Mouse (Mus musculus) layer of hippocampus, adult 18-20 months (tissue): ENCODE results near the gene Sowaha. TPM values are rescaled to one million over a fixed set of nuclear protein-coding genes. Genes with fewer than 3 reads are reported as not detected.
A peak's percentile ranks its signal among the peaks of the same experiment; 100 is the strongest.
"Not testable (repeated sequence)": the region's sequence is repeated elsewhere in the genome, so short reads cannot be mapped to it uniquely, and the experiment has no call there.

Experiments used
- DNase-seq, 2 experiments: peaks; one replicate each; pipeline ENCODE4 v3.0.0; 2022; ENCODE audit warnings: low spot score in 2 of 2
- total RNA-seq, 2 experiments: library from RNA; stranded (reverse); gene quantifications; 2 replicates each; pipeline ENCODE4 v1.2.3; 2021

The Sowaha gene
- total RNA-seq, 2 experiments from 2014 or later = 144 to 146 TPM

DNA sequence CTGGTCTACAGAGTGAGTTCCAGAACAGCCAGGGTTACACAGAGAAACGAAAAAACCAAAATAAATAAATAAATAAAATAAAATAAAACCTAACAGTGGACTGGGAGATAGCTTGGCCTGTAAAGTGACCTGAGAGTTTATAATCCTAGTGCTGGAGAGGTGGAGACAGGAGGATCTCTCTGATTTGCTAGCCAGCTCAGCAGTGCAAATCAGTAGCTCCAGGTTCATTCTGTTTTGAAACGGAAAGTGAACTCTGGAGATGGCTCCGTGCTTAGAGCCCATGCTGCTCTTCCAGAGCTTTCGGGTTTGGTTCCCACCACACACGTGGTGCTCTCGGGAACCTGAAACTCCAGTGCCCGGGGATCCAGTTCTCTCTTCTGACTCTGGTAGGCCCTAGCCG, 32.1 kb downstream of the Sowaha start:
- DNase-seq = no peak

DNA sequence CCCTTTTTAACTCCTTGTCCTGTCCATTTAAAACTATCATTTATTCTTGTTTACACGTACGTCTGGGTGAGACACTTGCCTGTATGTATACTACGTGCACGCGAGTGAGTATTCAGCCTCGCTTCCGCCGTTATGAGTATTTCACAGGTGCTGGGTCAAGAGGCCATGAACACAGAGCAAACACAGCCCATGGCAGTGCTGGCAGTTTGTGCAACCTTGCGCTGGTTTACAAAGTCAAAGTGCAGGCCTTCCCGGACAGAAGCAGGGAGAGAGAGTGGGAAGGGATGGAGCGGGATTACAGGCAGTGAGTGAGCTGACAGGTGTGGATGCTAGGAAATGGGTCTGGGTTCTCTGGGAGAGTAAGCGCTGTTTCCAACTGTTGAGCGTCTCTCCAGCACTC, 33.9 kb downstream of the Sowaha start:
- no peak for DNase-seq

DNA sequence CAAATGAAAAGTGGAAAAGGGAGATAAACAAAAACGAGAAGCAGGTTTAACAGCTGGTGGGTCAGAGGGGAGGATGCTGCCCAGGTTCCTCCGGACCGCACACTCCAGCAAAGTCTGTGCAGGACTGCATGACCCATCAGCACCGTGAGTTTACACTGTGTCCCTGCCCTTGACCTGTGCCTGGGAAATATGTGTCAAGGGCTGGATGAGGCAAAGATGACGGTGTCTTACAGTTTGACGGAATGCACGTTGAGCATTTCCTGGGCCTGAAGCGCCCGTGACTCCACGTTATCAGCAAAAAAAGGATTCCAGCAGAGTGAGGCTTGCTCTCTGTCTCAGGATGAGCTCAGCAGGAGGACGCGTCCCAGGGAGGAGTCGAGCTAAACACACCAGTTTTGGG, 34.5 kb downstream of the Sowaha start:
- DNase-seq = no peak

DNA sequence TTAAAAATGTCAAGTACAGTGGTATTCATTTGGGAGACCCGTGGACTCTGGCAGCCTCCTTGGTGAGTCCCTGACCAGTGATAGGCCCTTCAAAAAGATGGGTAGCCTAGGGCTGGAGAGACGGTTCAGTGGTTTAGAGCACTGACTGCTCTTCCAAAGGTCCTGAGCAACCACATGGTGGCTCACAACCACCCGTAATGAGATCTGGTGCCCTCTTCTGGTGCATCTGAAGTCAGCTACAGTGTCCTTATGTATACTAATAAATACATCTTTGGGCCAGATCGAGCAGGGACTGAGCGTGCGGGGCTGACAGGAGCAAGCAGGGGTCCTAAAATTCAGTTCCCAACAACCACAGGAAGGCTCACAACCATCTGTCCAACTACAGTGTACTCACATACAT, 36.2 kb downstream of the Sowaha start:
- peak in 1 of 2 experiments; percentile 62 for DNase-seq

DNA sequence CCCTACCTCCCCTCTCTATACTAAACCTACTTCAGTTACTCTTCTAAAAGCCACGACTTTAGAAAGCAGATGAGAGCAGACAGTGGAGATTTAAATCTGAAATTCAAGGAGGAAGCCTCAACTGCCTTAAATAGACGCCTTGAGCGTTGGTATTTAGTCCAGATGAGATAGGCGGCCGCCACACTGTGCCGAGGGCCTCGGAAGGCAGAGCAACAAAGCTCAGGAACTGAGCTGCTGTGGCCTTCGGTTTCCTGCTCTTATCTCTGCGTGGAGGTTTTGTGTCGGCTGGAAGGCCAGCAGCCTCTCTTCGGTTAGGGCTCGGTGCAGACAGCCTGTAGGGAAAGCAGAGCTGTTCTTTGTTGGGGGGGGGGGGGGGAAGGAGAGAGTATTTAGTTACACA, 38.2 kb downstream of the Sowaha start:
- DNase-seq = no peak

DNA sequence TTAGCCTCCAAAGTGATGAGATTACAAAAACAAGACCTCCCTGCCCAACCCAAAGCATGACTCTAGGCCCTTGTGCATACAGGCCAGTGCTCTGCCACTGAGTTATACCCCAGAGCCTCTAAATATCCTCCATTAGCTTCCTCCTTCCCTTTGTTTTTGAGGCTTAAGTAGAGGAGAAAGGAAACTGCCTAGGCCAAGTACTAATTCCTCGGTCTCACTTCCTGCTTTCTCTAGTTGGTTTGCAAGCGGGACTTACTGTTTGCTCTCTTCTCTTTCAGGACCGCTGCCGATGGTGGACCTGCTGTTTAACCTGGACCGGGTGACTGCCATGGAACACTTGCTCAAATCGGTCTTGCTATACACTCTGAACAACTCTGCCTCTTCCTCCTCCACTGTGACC, 43.7 kb downstream of the Sowaha start:
- DNase-seq = no peak

DNA sequence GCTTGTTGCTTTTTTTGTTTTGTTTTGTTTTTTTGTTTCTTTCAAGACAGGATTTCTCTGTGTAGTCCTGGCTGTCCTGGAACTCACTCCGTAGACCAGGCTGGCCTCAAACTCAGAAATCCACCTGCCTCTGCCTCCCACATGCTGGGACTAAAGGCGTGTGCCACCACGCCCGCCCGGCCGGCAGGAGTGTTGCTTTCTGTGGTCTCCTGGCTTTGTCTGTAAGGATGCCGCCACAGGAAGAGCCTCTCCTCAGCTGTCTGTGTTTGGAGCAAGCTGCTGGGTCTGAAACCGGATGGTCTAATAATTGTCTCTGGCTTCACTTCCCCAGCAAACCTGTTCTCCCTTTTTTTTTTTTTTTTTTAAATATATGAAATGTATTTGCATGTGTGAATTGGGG, 44.6 kb downstream of the Sowaha start:
- no peak for DNase-seq

DNA sequence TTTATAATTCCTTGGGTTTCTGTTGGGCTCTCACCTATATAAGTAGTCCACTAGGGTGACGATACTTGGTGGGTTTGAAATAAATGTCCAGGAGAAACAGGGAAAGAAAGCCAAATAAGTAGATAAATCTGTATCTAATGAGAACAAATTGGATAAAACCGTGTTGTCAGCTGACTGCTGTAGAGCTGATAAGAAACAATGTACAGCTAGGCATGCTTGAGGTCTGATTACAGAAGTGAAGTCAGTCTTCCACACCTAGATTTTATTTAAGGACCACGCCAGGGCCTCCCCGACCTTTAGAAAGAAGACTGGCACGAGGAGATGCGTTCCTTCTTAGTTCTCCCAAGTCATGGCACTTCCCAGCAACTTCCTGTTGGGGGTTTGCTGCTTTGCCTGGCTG, 47.0 kb downstream of the Sowaha start:
- no peak for DNase-seq

DNA sequence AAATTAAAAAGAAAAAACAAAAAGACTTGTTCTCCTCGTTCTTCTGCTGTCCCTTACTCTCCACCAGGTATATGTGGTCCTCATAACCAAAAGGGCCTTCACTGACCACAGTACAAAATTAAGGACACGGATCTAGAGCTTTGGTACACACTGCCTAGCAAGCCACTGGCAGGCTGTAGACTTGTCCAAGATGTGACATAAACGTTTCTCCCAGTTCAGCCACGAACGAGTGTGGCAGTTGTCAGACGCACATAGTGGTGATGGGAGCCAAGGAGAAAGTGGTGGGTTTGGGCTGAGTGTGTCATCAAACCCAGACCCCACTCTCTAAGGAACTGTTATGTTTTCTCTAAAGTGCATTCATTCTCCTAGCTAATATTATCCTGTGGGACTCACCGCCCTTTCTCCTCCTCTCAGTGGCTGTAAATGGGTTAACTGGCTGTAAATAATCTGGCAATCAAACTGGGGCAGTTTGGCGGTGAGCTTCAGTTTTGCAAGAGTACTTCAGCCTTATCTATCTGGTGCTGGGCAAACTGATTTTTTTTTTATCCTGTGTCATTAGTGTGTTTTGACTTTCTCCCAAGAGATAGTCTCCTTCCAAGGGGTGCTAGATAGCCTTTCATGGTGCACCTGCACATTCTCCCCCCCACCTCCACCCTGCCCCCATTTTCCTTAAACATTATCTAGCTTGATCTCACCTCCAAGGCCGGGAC, 48.6 kb downstream of the Sowaha start:
- no peak for DNase-seq

DNA sequence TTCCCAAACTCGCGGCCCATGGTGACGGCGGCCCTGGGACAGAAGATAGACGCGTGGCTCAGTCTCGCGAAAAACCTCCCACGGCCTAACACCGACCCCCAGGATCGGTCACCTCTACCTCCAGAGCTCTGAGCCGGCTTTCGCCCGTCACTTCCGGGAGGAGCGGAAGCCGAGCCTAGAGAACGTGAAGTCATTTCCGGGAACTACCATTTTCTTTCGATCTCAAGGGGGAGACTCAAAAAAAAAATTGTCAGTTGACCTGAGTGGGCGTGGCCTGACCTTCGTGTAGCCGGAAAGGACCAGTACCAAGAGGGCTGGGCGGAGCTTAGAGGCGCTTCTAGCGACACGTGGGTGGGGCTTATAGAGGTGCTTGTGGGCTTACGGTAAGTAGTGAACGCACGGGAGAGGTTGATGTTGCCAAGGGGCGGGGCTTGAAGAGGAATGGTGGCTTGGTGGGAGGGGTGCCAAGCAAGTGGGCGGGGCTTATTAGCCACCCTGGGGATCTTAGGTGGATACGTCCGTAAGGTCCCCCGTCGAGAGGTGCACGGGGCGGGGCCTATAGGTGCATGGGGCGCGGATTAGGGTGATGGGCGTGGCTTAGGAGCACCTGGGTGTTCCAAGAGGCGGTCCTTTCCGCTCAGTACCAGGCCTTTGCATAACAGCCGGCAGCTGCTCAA, 49.3 kb downstream of the Sowaha start, which contains the start of the genes Uqcrq and Gdf9:
Gene Uqcrq (minus strand): TSS at position 162 of the 677 bp plus-strand sequence.
Gene Gdf9 (plus strand): TSS at position 354 of the 677 bp plus-strand sequence.
- DNase-seq = peak; percentile 97 to 100

DNA sequence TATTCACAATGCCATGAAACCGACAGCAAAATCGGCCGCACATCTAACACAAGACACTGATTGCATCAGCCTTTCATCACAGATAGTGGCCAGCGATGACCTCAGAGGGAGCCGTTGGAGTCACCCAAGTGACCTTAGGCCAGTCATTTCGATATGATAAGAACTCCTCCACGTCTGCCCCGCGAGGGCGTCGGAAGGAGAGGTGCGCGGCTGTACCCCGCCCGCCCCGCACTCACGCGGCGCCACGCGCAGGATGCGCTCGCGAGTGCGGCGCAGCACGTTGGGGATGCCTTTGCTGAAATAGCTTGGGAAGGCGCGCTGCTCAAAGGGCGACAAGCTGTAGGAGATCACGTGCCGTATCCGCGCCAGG, 49.8 kb downstream of the Sowaha start:
- no peak for DNase-seq

DNA sequence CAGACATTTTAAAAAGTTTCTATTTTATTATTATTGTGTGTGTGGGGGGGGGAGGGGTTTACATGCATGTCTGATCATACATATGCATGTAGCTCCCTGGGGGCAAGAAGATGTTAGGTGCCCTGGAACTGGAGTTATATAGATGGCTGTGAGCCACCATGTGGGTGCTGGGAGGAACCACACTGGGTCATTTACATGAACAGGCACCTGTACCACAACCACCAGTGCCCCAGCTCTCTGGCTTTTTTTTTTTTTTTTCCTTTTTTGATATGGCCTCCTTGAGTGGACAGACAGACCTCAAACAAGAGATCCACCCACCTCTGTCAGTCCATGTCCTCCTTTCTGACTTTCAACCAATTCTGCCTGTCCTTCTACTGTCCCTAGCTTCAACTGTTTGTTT, 50.9 kb downstream of the Sowaha start:
- no peak for DNase-seq

DNA sequence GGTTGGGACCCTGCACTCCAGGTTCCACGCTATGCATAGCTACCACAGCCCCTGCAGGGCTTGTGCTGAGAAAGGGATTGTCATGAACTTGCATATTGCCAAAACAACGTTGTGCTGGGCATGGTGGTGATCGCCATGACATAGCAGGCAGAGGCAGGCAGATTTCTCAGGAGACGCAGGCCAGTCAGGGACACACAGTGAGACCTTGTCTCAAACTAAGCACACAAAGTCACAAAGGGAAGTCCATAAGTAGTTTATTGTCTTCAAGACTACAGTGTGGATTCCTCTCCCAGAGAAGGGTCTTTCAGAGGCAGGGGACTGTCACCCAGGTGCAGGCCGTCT, 51.4 kb downstream of the Sowaha start:
- DNase-seq = no peak

DNA sequence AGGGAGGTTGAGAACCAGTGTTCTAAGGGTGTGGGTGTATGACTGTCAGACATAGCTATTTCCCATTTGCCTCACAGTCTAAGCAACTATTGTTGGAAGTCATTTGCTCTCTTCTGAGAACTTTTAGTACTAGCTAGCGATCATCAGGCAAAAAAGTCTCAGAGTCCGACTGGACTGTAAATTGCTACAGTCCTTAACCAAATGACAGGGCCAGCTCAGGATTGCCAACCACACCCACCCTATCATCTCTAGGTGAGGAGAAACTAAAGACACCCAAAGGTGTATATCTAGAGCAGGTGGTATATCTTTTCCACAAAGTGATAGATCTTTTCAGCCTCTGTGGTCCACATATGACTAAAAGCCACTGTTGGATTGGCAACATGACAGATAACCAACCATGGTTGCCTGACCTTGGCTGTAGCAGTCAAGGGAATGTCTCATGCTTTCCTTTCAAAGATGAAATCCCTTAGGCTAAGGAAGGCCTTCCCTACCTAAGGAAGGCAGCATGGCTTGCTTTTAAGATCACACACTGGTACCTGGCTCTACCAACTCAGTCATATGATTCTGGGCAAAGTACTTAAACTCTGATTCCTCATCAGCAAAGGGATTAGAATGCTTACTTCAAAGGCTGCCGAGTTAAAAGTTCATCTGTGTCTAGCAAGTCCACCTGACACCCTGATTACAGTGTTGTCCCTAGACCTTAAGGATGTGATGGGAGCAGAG, 51.9 kb downstream of the Sowaha start:
- no peak for DNase-seq

DNA sequence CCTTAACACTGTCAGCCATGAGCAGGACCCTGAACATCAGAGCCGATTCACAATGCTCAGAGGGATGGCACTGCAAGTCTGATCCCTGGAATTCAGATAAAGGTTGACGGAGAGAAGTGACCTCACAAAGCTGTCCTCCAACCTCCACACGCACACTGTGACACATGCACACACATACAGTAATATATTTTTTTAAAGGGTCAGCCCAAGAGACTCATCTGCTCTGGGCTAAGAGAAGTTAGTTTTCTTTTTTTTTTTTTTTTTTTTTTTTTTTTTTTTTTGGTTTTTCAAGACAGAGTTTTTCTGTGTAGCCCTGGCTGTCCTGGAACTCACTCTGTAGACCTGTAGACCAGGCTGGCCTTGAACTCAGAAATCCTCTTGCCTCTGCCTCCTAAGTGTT, 53.2 kb downstream of the Sowaha start:
- not testable (repeated sequence) for DNase-seq

Other genes with a start within 250 kb of the Sowaha start
- 100 to 1,000 TPM; 178 to 180 TPM for gene Hspa4, start 179.8 kb downstream of the Sowaha start, total RNA-seq
- 10 to 100 TPM; 11.0 to 11.8 TPM for gene Zcchc10, start 155.6 kb downstream of the Sowaha start, total RNA-seq
- gene Aff4, start 129.4 kb downstream of the Sowaha start, total RNA-seq = 100 to 1,000 TPM; 236 to 237 TPM
- not detected for gene Leap2, start 57.1 kb downstream of the Sowaha start, total RNA-seq
- 100 to 1,000 TPM; 406 TPM for gene Uqcrq, start 49.4 kb downstream of the Sowaha start, total RNA-seq
- gene Gdf9, start 49.3 kb downstream of the Sowaha start, total RNA-seq = under 1 TPM; 0.56 to 0.74 TPM
- under 1 TPM; 0.13 to 0.27 TPM for gene Gm10447, start 23.2 kb downstream of the Sowaha start, total RNA-seq
- 1 to 10 TPM; 5.7 TPM for gene Shroom1, start 23.1 kb downstream of the Sowaha start, total RNA-seq
- gene Gm9837, start 9.8 kb downstream of the Sowaha start, total RNA-seq = under 1 TPM in 1 of 2 experiments, not detected in 1; 0.62 TPM
- gene Gm9945, start 108 bp downstream of the Sowaha start, total RNA-seq = 1 to 10 TPM; 2.3 to 2.5 TPM
- 100 to 1,000 TPM; 262 to 269 TPM for gene Sept8, start 39.0 kb upstream of the Sowaha start, total RNA-seq
- gene Kif3a, start 87.1 kb upstream of the Sowaha start, total RNA-seq = 100 to 1,000 TPM; 121 to 127 TPM
- not detected for gene Il4, start 138.4 kb upstream of the Sowaha start, total RNA-seq
- not detected for gene Il13, start 154.4 kb upstream of the Sowaha start, total RNA-seq
- gene Rad50, start 227.0 kb upstream of the Sowaha start, total RNA-seq = 10 to 100 TPM; 13.2 to 13.9 TPM
- not detected for gene Il5, start 240.5 kb upstream of the Sowaha start, total RNA-seq